Mouse (Mus musculus): ENCODE measurements around the gene Scai. TPM values are rescaled to one million over a fixed set of nuclear protein-coding genes. Genes with fewer than 3 reads are reported as not detected.
"Not testable (repeated sequence)": the region's sequence is repeated elsewhere in the genome, so short reads cannot be mapped to it uniquely, and the experiment has no call there.

Scai gene
- total RNA-seq, 4 experiments from 2014 or later: 7.0 to 17.9 (median 13.1) TPM

GRCm38 (mm10) chr2:39129526-39130326 is 60.8 kb downstream of the Scai start:
- DNase-seq: no peak

- DNase-seq: no peak
Measured at GRCm38 (mm10) chr2:39124167-39124566, 66.4 kb downstream of the Scai start.

- no peak for DNase-seq
Measured at GRCm38 (mm10) chr2:39121137-39121536, 69.4 kb downstream of the Scai start.

GRCm38 (mm10) chr2:39116583-39116982 is 74.0 kb downstream of the Scai start:
- DNase-seq: no peak

- no peak for DNase-seq
Measured at GRCm38 (mm10) chr2:39114093-39114492, 76.4 kb downstream of the Scai start.

GRCm38 (mm10) chr2:39110514-39110913 is 80.0 kb downstream of the Scai start:
- DNase-seq: no peak

GRCm38 (mm10) chr2:39109712-39110111 is 80.8 kb downstream of the Scai start:
- DNase-seq: not testable (repeated sequence)

GRCm38 (mm10) chr2:39099951-39100350 is 90.6 kb downstream of the Scai start:
- not testable (repeated sequence) for DNase-seq

- DNase-seq: no peak
Measured at GRCm38 (mm10) chr2:39097993-39098392, 92.5 kb downstream of the Scai start.

GRCm38 (mm10) chr2:39091966-39092365 is 98.6 kb downstream of the Scai start:
- DNase-seq: no peak

- DNase-seq: no peak
Measured at GRCm38 (mm10) chr2:39082706-39083105, 107.8 kb downstream of the Scai start.

GRCm38 (mm10) chr2:39070666-39071065 is 119.9 kb downstream of the Scai start:
- no peak for DNase-seq

- no peak for DNase-seq
Measured at GRCm38 (mm10) chr2:39069096-39069495, 121.4 kb downstream of the Scai start.

GRCm38 (mm10) chr2:39065400-39065987 is 125.0 kb downstream of the Scai start, which contains the start of gene Golga1:
TSS of gene Golga1 (minus strand) at chr2:39065541.
- DNase-seq: peak; percentile 89

GRCm38 (mm10) chr2:39064687-39065399 is 125.7 kb downstream of the Scai start:
- DNase-seq: no peak

- DNase-seq: no peak
Measured at GRCm38 (mm10) chr2:39048515-39048914, 142.0 kb downstream of the Scai start.

GRCm38 (mm10) chr2:39040215-39040614 is 150.3 kb downstream of the Scai start:
- no peak for DNase-seq

- no peak for DNase-seq
Measured at GRCm38 (mm10) chr2:39031611-39032010, 158.9 kb downstream of the Scai start.

- DNase-seq: no peak
Measured at GRCm38 (mm10) chr2:39020004-39020403, 170.5 kb downstream of the Scai start.

GRCm38 (mm10) chr2:39016581-39016980 is 174.0 kb downstream of the Scai start:
- no peak for DNase-seq

Data from adrenal gland, adult 8-10 months (tissue).